Mouse (Mus musculus) heart, postnatal 10 days (tissue): ENCODE results near the gene Tmod1. TPM values are rescaled to one million over a fixed set of nuclear protein-coding genes. Genes with fewer than 3 reads are reported as not detected.

Experiments
- DNase-seq, 2 experiments: peaks; one replicate each; pipeline ENCODE4 v3.0.0; 2021
- intact Hi-C: fragments of 180-260 bp; cut with DNase I; formaldehyde crosslinking; loops from one replicate; pipeline ENCODE4 v1.15.1; 2025
- total RNA-seq, 2 experiments: library from RNA; stranded (reverse); gene quantifications; 2 replicates each; pipeline ENCODE4 v1.2.3; 2021

The Tmod1 gene
- 100 to 1,000 TPM; 263 to 279 TPM for total RNA-seq

- intact Hi-C loops, result no loop called here
- peak; percentile 80 to 81 for DNase-seq
Observed at GRCm38 (mm10) chr4:46038892-46039751, at the start of gene Tmod1. TSS of gene Tmod1 (plus strand) at chr4:46038935.

- intact Hi-C loops, result no loop called here
- DNase-seq, result no peak
Observed at GRCm38 (mm10) chr4:45990427-45991135, 48.2 kb upstream of the Tmod1 start.

GRCm38 (mm10) chr4:45998536-45998935, 40.2 kb upstream of the Tmod1 start:
- intact Hi-C loops, result no loop called here
- DNase-seq, result no peak

GRCm38 (mm10) chr4:46008142-46008793, 30.5 kb upstream of the Tmod1 start:
- peak; percentile 23 to 27 for DNase-seq
- intact Hi-C loops, result no loop called here

- no peak for DNase-seq
- intact Hi-C loops, result no loop called here
Observed at GRCm38 (mm10) chr4:46011698-46012097, 27.0 kb upstream of the Tmod1 start.

GRCm38 (mm10) chr4:46015605-46016004, 23.1 kb upstream of the Tmod1 start:
- no peak for DNase-seq
- intact Hi-C loops, result no loop called here

GRCm38 (mm10) chr4:46023021-46023481, 15.7 kb upstream of the Tmod1 start:
- DNase-seq, result no peak
- intact Hi-C loops, result loop anchor here (5.0 kb wide), 1 partner anchor 36 kb away; no protein-coding TSS in a partner anchor

GRCm38 (mm10) chr4:46025893-46026292, 12.8 kb upstream of the Tmod1 start:
- peak; percentile 54 to 58 for DNase-seq
- intact Hi-C loops, result loop anchor here (2.0 to 5.0 kb wide), 2 partner anchors 54 to 85 kb away; no protein-coding TSS in a partner anchor

GRCm38 (mm10) chr4:46028224-46028623, 10.5 kb upstream of the Tmod1 start:
- DNase-seq, result peak; percentile 55 to 59

GRCm38 (mm10) chr4:46028781-46029180, 10.0 kb upstream of the Tmod1 start:
- intact Hi-C loops, result loop anchor here (2.0 to 5.0 kb wide), 2 partner anchors 56 to 96 kb away; no protein-coding TSS in a partner anchor
- no peak for DNase-seq

More at GRCm38 (mm10) chr4:46028224-46028623, 10.5 kb upstream of the Tmod1 start:
- intact Hi-C loops, result loop anchor here (2.0 to 5.0 kb wide), 2 partner anchors 56 to 97 kb away; no protein-coding TSS in a partner anchor

- intact Hi-C loops, result loop anchor here (2.0 to 5.0 kb wide), 2 partner anchors 57 to 95 kb away; no protein-coding TSS in a partner anchor
- DNase-seq, result peak; percentile 64 to 75
Observed at GRCm38 (mm10) chr4:46029552-46029951, 9.2 kb upstream of the Tmod1 start.

GRCm38 (mm10) chr4:46032448-46032847, 6.3 kb upstream of the Tmod1 start:
- DNase-seq, result no peak
- intact Hi-C loops, result no loop called here

- intact Hi-C loops, result no loop called here
- peak; percentile 58 to 63 for DNase-seq
Observed at GRCm38 (mm10) chr4:46033197-46033596, 5.5 kb upstream of the Tmod1 start.

GRCm38 (mm10) chr4:46038591-46038891, 194 bp upstream of the Tmod1 start:
- intact Hi-C loops, result no loop called here
- DNase-seq, result no peak

GRCm38 (mm10) chr4:46039899-46040298, 1.2 kb downstream of the Tmod1 start:
- no peak for DNase-seq
- intact Hi-C loops, result loop anchor here (2.0 kb wide), 1 partner anchor 25 kb away; no protein-coding TSS in a partner anchor

GRCm38 (mm10) chr4:46040594-46041192, 2.0 kb downstream of the Tmod1 start:
- intact Hi-C loops, result loop anchor here (2.0 kb wide), 1 partner anchor 24 kb away; no protein-coding TSS in a partner anchor
- DNase-seq, result peak; percentile 66 to 80

- intact Hi-C loops, result loop anchor here (2.0 kb wide), 1 partner anchor 23 kb away; no protein-coding TSS in a partner anchor
Observed at GRCm38 (mm10) chr4:46041761-46042504, 3.2 kb downstream of the Tmod1 start.

GRCm38 (mm10) chr4:46042505-46042850, 3.7 kb downstream of the Tmod1 start:
- intact Hi-C loops, result no loop called here
- DNase-seq, result no peak

More at GRCm38 (mm10) chr4:46041761-46042504, 3.2 kb downstream of the Tmod1 start:
- DNase-seq, result no peak

GRCm38 (mm10) chr4:46043361-46043760, 4.6 kb downstream of the Tmod1 start:
- no peak for DNase-seq
- intact Hi-C loops, result no loop called here

- intact Hi-C loops, result no loop called here
Observed at GRCm38 (mm10) chr4:46047971-46048370, 9.2 kb downstream of the Tmod1 start.

More at GRCm38 (mm10) chr4:46047971-46048370, 9.2 kb downstream of the Tmod1 start:
- no peak for DNase-seq
